ENCODE assay signal across 14 mouse cellular contexts in the genomic region with DNA sequence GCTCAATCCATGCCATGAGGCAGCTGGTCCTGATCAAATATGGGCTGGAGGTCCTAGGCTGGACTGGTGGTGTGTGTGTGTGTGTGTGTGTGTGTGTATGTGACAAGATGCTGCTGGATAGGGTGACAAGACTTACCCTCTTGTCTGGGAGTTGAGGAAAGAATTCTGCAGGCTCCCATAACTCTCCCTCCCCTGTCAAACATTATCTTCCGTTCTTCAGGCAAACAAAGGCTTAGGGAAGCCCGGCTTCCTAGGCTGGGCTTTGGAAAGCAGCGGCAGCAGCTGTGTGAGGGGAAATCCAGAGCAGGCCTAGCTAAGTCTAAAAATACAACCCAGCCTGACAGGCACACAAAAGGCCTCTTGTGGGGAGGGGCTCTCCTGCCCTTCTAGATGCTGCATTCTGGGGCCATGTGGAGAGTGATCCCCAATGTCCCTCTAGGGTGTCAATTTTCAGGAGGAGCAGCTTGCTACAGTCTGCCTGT. TPM values are rescaled to one million over a fixed set of nuclear protein-coding genes. Genes with fewer than 3 reads are reported as not detected.
DNase-seq lines count a peak whose midpoint lies in the region; ATAC-seq and TF ChIP-seq lines count a peak whose summit lies in the region.
"Not testable (repeated sequence)": the region's sequence is repeated elsewhere in the genome, so short reads cannot be mapped to it uniquely, and the experiment has no call there.
"Had no signal": no experiment of that assay in that cellular context is flagged by ENCODE, and none has a peak within 500 bp of the region (broad histone marks: within the 10 kb centered on the region; RNA-seq: fewer than 3 reads in every experiment).

No protein-coding gene starts in this region.

- peak overlapping the region; percentile 72 for H3K27ac ChIP-seq in embryonic facial prominence, embryonic 10.5 days (replicated peaks)
- peak overlapping the region; percentile 54 for H3K27ac ChIP-seq in heart, adult 2 months
- peak overlapping the region; percentile 46; the same call in 1 of the 2 replicates for H3K27ac ChIP-seq in kidney, adult 2 months (ENCODE audit: insufficient read depth, low read depth, low read length)
- H3K27ac ChIP-seq in limb, embryonic 10.5 days = peak overlapping the region; percentile 53; the same call in 1 of the 2 replicates
- H3K27ac ChIP-seq in neural tube, embryonic 13.5 days (replicated peaks) = peak overlapping the region; percentile 69

- not testable (repeated sequence) for DNase-seq in embryonic facial prominence, embryonic 10.5 days (ENCODE audit: low spot score); limb, embryonic 10.5 days (ENCODE audit: low spot score)
- peak; percentile 34 to 36 for DNase-seq in heart, adult 2 months
- peak; percentile 29 for DNase-seq in heart, postnatal 4 days
- DNase-seq in kidney, adult 2 months = peak; percentile 70
- DNase-seq in lung, postnatal 14 days = peak; percentile 44

- TF ChIP-seq CTCF in heart, adult 2 months (IDR thresholded peaks at IDR 0.05); kidney, adult 2 months (conservative IDR thresholded peaks at IDR 0.05; ENCODE audit: insufficient read depth, insufficient read length, low read depth, low read length): not testable (repeated sequence)

- H3K36me3 ChIP-seq in embryonic facial prominence, embryonic 10.5 days (replicated peaks); heart, adult 2 months (ENCODE audit: control insufficient read depth, insufficient read depth, low read length); kidney, adult 2 months (ENCODE audit: control insufficient read depth, insufficient read depth, low read length); limb, embryonic 10.5 days; neural tube, embryonic 13.5 days: not testable (repeated sequence)

- intact Hi-C loops in heart, adult 2 months (cut with DNase I) = loop anchor here (2.0 to 10.0 kb wide), 3 partner anchors 33 to 389 kb away; no protein-coding TSS in a partner anchor

- H3K4me1 ChIP-seq in embryonic facial prominence, embryonic 10.5 days = peaks cover 28% of the 10 kb centered on the region
- not testable (repeated sequence) for H3K4me1 ChIP-seq in heart, adult 2 months (ENCODE audit: control insufficient read depth, insufficient read depth, low read length); kidney, adult 2 months (ENCODE audit: control insufficient read depth, insufficient read depth, low read length)
- H3K4me1 ChIP-seq in limb, embryonic 10.5 days = peaks cover 13% of the 10 kb centered on the region
- H3K4me1 ChIP-seq in neural tube, embryonic 13.5 days (replicated peaks) = peaks cover 23% of the 10 kb centered on the region

- 17% methylated on average over 3 of the region's 3 CpGs for WGBS in embryonic facial prominence, embryonic 10.5 days
- 10% methylated on average over 3 of the region's 3 CpGs for WGBS in heart, adult 2 months
- 36% methylated on average over 3 of the region's 3 CpGs for WGBS in kidney, adult 2 months
- WGBS in limb, embryonic 10.5 days = 45% methylated on average over 3 of the region's 3 CpGs
- WGBS in neural tube, embryonic 13.5 days = 8% methylated on average over 3 of the region's 3 CpGs

- not testable (repeated sequence) for H3K4me2 ChIP-seq in neural tube, embryonic 13.5 days

- not testable (repeated sequence) for H3K79me2 ChIP-seq in heart, adult 2 months (replicated peaks; ENCODE audit: control insufficient read depth, insufficient read depth, low read length)

- not testable (repeated sequence) for H3K27me3 ChIP-seq in embryonic facial prominence, embryonic 10.5 days (replicated peaks; ENCODE audit: low read depth, poor library complexity, severe bottlenecking); heart, adult 2 months (ENCODE audit: control insufficient read depth, insufficient read depth, low read length); kidney, adult 2 months (replicated peaks; ENCODE audit: control insufficient read depth, insufficient read depth, low read length); limb, embryonic 10.5 days (ENCODE audit: low read depth, poor library complexity, severe bottlenecking); neural tube, embryonic 13.5 days

- not testable (repeated sequence) for H3K9ac ChIP-seq in heart, adult 2 months (ENCODE audit: low read depth, low read length); neural tube, embryonic 13.5 days

- H3K9me3 ChIP-seq in embryonic facial prominence, embryonic 10.5 days; limb, embryonic 10.5 days (replicated peaks); neural tube, embryonic 13.5 days: not testable (repeated sequence)

- not testable (repeated sequence) for H3K4me3 ChIP-seq in embryonic facial prominence, embryonic 10.5 days; heart, adult 2 months; kidney, adult 2 months (ENCODE audit: insufficient read depth, low read depth, low read length); limb, embryonic 10.5 days; neural tube, embryonic 13.5 days

- 0 out of 2 replicates have a peak, but pooled peaks have one; percentile 12 for ATAC-seq in neural tube, embryonic 13.5 days (ENCODE audit: low read depth)

- TF ChIP-seq EP300 in heart, adult 2 months (IDR thresholded peaks at IDR 0.05; ENCODE audit: insufficient read depth, low read depth, low read length) = not testable (repeated sequence)

- not testable (repeated sequence) for TF ChIP-seq POLR2A in heart, adult 2 months (IDR thresholded peaks at IDR 0.05; ENCODE audit: insufficient read depth, low read depth, low read length); kidney, adult 2 months (IDR thresholded peaks at IDR 0.05; ENCODE audit: low read depth, low read length)

RNA-seq across cellular contexts. Expression of gene Abhd12b, which starts 9.8 kb away (rescaled TPM):
- polyA plus RNA-seq in embryonic facial prominence, embryonic 10.5 days (2016; fragmentation: Nextera tagmentation; extraction: Ambion mirVana) = not detected in 2 replicates
- total RNA-seq in heart, adult 2 months (2021) = not detected
- not detected in 2 replicates for polyA plus RNA-seq in heart, adult 2 months (2012; rRNA removed)
- not detected for total RNA-seq in heart, postnatal 4 days (2021)
- polyA plus RNA-seq in kidney, adult 2 months (2012; rRNA removed) = not detected in 2 replicates
- 0.18 TPM in 1 of 2 replicates, not detected in the other for polyA plus RNA-seq in limb, embryonic 10.5 days (2016; fragmentation: Nextera tagmentation; extraction: Ambion mirVana)
- polyA plus RNA-seq in neural tube, embryonic 13.5 days (2015; fragmentation: Nextera tagmentation; extraction: Ambion mirVana) = 0.13 TPM in 1 of 2 replicates, not detected in the other
- total RNA-seq: adrenal gland, postnatal 10 days; common myeloid progenitor, adult 5-6 weeks; gastrocnemius, postnatal 10 days; left cerebral cortex, postnatal 25 days; monocyte, adult 5-6 weeks had no signal
- polyA plus RNA-seq: forebrain, embryonic 11.5 days; hindbrain, embryonic 15.5 days had no signal

RNA-seq across cellular contexts. Expression of gene Nin, which starts 30.6 kb away (rescaled TPM):
- 11.7 and 12.1 TPM in 2 replicates for polyA plus RNA-seq in embryonic facial prominence, embryonic 10.5 days (2016; fragmentation: Nextera tagmentation; extraction: Ambion mirVana)
- total RNA-seq in heart, adult 2 months (2021) = 10 to 100 TPM; 13.7 to 17.3 TPM
- polyA plus RNA-seq in heart, adult 2 months (2012; rRNA removed) = 4.5 and 9.3 TPM in 2 replicates
- 10 to 100 TPM; 41.3 to 42.0 TPM for total RNA-seq in heart, postnatal 4 days (2021)
- 4.9 and 5.2 TPM in 2 replicates for polyA plus RNA-seq in kidney, adult 2 months (2012; rRNA removed)
- 9.2 and 9.5 TPM in 2 replicates for polyA plus RNA-seq in limb, embryonic 10.5 days (2016; fragmentation: Nextera tagmentation; extraction: Ambion mirVana)
- 11.5 and 12.1 TPM in 2 replicates for polyA plus RNA-seq in neural tube, embryonic 13.5 days (2015; fragmentation: Nextera tagmentation; extraction: Ambion mirVana)
